Mouse (Mus musculus) CD4-positive, CD25-positive, alpha-beta regulatory T cell, adult 2 months (primary cell): ENCODE results near the gene Olfr1303.

Experiments used
- DNase-seq: peaks from one replicate; pipeline ENCODE4 v3.0.0-alpha.2; 2012; ENCODE audit warnings: low read depth, low spot score

Gene Olfr1303

DNA sequence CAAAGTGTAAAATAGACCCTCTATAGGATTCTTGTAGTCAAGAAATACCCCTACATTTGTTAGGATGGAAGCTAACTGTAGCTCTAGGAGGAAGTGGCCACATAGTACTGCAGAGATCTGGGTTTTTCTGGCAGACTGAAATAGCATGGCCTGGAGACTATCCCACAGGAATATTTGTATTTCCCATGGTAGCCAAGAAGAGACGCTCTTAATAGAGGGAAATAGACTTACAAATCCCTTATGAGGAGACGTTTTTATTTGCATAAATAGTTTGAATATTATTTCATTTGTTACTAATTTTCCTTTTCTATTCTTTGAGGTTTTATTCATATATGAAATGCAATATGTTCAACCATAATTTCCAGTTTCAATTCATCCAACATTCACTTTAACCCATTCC is at the start of gene Olfr1303:
Gene Olfr1303 (minus strand): TSS at position 101 of the 400 bp plus-strand sequence.
- no peak for DNase-seq

DNA sequence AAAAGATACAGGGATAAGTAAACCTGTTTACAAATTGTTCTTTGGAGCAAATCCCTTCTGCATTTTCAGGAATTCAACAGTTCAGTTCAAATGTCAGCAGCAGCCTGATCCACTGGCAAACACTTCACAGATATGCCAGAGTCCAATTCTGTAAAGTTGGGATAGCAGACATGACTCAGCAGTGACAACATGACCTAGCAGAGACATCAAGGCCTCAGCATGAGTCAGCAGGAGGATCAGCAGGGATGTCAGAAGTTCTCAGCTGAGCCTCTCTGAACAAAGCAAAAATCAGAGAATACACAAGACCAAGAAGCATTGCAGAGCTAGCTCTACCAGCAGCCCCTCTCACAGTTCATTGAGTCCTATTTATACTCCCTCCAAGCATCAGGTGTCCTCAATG is 7.2 kb downstream of the Olfr1303 start:
- no peak for DNase-seq

DNA sequence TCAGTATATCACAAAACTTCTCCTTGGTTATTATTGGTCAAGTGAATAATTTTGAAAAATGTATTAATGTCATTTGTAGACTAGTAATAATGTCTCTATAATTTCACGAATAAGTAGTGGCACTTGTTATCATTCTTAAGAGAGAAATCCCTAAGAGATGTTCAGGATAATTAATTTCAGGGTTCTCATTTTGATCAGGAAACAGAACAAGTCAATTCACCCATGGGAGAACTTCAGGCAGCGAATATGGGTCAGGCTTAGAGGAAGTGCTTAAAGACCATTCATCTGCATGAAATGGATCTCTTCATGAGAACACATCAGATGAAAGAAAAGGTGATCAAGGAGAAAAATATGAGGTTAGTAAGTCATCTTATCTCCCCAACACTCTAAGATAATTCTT is 43.0 kb downstream of the Olfr1303 start, which contains the start of gene Olfr1302:
Gene Olfr1302 (plus strand): TSS at position 301 of the 400 bp plus-strand sequence.
- DNase-seq = no peak
